In genomic region chr17:32173166-32173565, GRCm38 (mm10) we compare ENCODE assay signal across 9 mouse cellular contexts. TPM values are rescaled to one million over a fixed set of nuclear protein-coding genes. Genes with fewer than 3 reads are reported as not detected.
DNase-seq lines count a peak whose midpoint lies in the region; ATAC-seq lines count a peak whose summit lies in the region.
"Had no signal": no experiment of that assay in that cellular context is flagged by ENCODE, and none has a peak within 500 bp of the region (broad histone marks: within the 10 kb centered on the region; RNA-seq: fewer than 3 reads in every experiment).

No protein-coding gene starts in this region.

- no peaks in the 10 kb centered on the region for H3K36me3 ChIP-seq in heart, embryonic 15.5 days
- H3K36me3 ChIP-seq: hindbrain, embryonic 12.5 days had no signal

- no peak overlapping the region for H3K4me2 ChIP-seq in heart, embryonic 15.5 days
- H3K4me2 ChIP-seq: hindbrain, embryonic 12.5 days had no signal

- 58% methylated on average over 7 of the region's 7 CpGs for WGBS in heart, embryonic 15.5 days

- H3K27ac ChIP-seq in heart, embryonic 15.5 days, result peak overlapping the region; percentile 37
- H3K27ac ChIP-seq: hindbrain, embryonic 12.5 days had no signal

- peak; percentile 87 for DNase-seq in 3T3-L1 (ENCODE audit: low read depth, low spot score)
- DNase-seq in adipocyte (ENCODE audit: low spot score), result peak; percentile 78
- peak; percentile 80 to 83 for DNase-seq in kidney, postnatal 4 days
- no peak for DNase-seq in B cell, adult 2 months
- DNase-seq in thymus, postnatal 14 days, result no peak
- DNase-seq in frontal cortex, postnatal 36 days (ENCODE audit: low spot score in 2 of 2), result no peak

- H3K9ac ChIP-seq in heart, embryonic 15.5 days, result no peak overlapping the region
- H3K9ac ChIP-seq: hindbrain, embryonic 12.5 days had no signal

- no peak overlapping the region for H3K4me3 ChIP-seq in heart, embryonic 15.5 days
- H3K4me3 ChIP-seq: hindbrain, embryonic 12.5 days had no signal

- H3K9me3 ChIP-seq in heart, embryonic 15.5 days (replicated peaks), result no peaks in the 10 kb centered on the region
- H3K9me3 ChIP-seq: hindbrain, embryonic 12.5 days had no signal

- ATAC-seq in heart, embryonic 15.5 days (replicated peaks; ENCODE audit: insufficient number of reproducible peaks, insufficient read depth, low FRiP score, low read depth), result peak; percentile 50; the same call in 1 of the 2 replicates

- H3K4me1 ChIP-seq in heart, embryonic 15.5 days (replicated peaks), result peaks cover 12% of the 10 kb centered on the region

- no peaks in the 10 kb centered on the region for H3K27me3 ChIP-seq in heart, embryonic 15.5 days
- H3K27me3 ChIP-seq: hindbrain, embryonic 12.5 days had no signal

RNA-seq across cellular contexts. Expression of gene Notch3, which starts 6.5 kb away (rescaled TPM):
- polyA plus RNA-seq in heart, embryonic 15.5 days (2015; fragmentation: Nextera tagmentation; extraction: Ambion mirVana), result 6.4 and 13.0 TPM in 2 replicates

RNA-seq across cellular contexts. Expression of gene Ephx3, which starts 16.2 kb away (rescaled TPM):
- 0.30 and 0.34 TPM in 2 replicates for polyA plus RNA-seq in heart, embryonic 15.5 days (2015; fragmentation: Nextera tagmentation; extraction: Ambion mirVana)
- polyA plus RNA-seq: liver, embryonic 16.5 days had no signal

Comparison
In these comparisons a context has a peak if more than half of its experiments do, and no peak if none do; other contexts are left out.
1. DNase-seq: peak in 3T3-L1 (single experiment), adipocyte (single experiment) and kidney, postnatal 4 days (2 of 2); none in B cell, adult 2 months (0 of 2), thymus, postnatal 14 days (single experiment) and frontal cortex, postnatal 36 days (0 of 2).